Mouse (Mus musculus) spleen, adult 2 months (tissue): Measurements from ENCODE around the gene Bola2. TPM values are rescaled to one million over a fixed set of nuclear protein-coding genes. Genes with fewer than 3 reads are reported as not detected.

Experiments used
- DNase-seq, 2 experiments: peaks; one replicate each; pipeline versions ENCODE4 v3.0.0 to v3.0.0-alpha.2; 2012 to 2021; ENCODE audit warnings: low spot score in 2 of 2, low read depth in 1 of 2
- H3K27ac ChIP-seq: fragments of 200-500 bp; 2 replicates; pipeline ENCODE4 v1.5.1; 2012; ENCODE audit warnings: low read length, inconsistent platforms; ENCODE audit not compliant: insufficient read depth
- H3K27me3 ChIP-seq: fragments of 200-500 bp; 2 replicates; pipeline ENCODE4 v1.6.1; 2012; ENCODE audit warnings: mild to moderate bottlenecking, moderate library complexity, low read length, inconsistent platforms; ENCODE audit not compliant: control insufficient read depth, insufficient read depth
- H3K36me3 ChIP-seq: fragments of 200-500 bp; 2 replicates; pipeline ENCODE4 v1.6.1; 2012; ENCODE audit warnings: mild to moderate bottlenecking, low read length, inconsistent platforms; ENCODE audit not compliant: control insufficient read depth, insufficient read depth
- H3K4me1 ChIP-seq: fragments of 200-500 bp; 2 replicates; pipeline ENCODE4 v1.6.1; 2011; ENCODE audit warnings: inconsistent platforms; ENCODE audit not compliant: control insufficient read depth, insufficient read depth, insufficient read length
- H3K4me3 ChIP-seq: fragments of 200-500 bp; 2 replicates; pipeline ENCODE4 v1.5.1; 2011; ENCODE audit warnings: mild to moderate bottlenecking, inconsistent platforms; ENCODE audit not compliant: insufficient read depth, insufficient read length; ENCODE audit errors: extremely low read depth
- CTCF ChIP-seq: fragments of 200-500 bp; IDR thresholded peaks from 2 replicates; pipeline ENCODE4 v1.5.1; 2011; ENCODE audit warnings: mild to moderate bottlenecking, inconsistent platforms; ENCODE audit not compliant: insufficient read depth, insufficient read length, insufficient replicate concordance; ENCODE audit errors: extremely low read depth
- POLR2A ChIP-seq: fragments of 200-500 bp; IDR thresholded peaks from 2 replicates; pipeline ENCODE4 v1.6.1; 2011; ENCODE audit warnings: low read depth, low read length, inconsistent platforms
- WGBS: fragments of 180-500 bp; shearing (Covaris S2); methylation state at CpG from one replicate; pipeline ENCODE4 v1.1.7; 2018; 5-methylcytosine and 5-hydroxymethylcytosine counted together
- polyA plus RNA-seq: library from polyadenylated mRNA; depleted of rRNA; stranded (reverse); fragments of >200 nt; gene quantifications from 2 replicates; pipeline ENCODE4 v1.2.3, GENCODE M21; 2012; rRNA removed

The Bola2 gene
- polyA plus RNA-seq, result 37.4 and 51.8 TPM in 2 replicates

- DNase-seq, result peak; percentile 72 to 76
- Histone ChIP-seq H3K4me3 (peak within 1 kb of the TSS; percentile 93), H3K27me3 (no peaks in the 10 kb centered on the region), H3K4me1 (peaks cover 9% of the 10 kb centered on the region), H3K27ac (peak within 1 kb of the TSS; percentile 97), H3K36me3 (peaks cover 21% of the 10 kb centered on the region)
- under 1% methylated on average over 31 of the region's 31 CpGs for WGBS
- TF ChIP-seq POLR2A (peak; percentile 70; the same call in 1 of the 2 replicates), CTCF (0 out of 2 replicates have a peak, but pooled peaks have one; percentile 4)
These were observed at the start of gene Bola2 for GRCm38 (mm10) chr7:126695210-126695611. TSS of gene Bola2 (plus strand) at chr7:126695401.

GRCm38 (mm10) chr7:126645708-126646107 lies 49.5 kb upstream of the Bola2 start:
- no peaks in the 10 kb centered on the region; the same call in 1 of the 2 replicates for H3K4me1 ChIP-seq
- no peaks in the 10 kb centered on the region for H3K27me3 ChIP-seq
- DNase-seq, result no peak
- H3K4me3 ChIP-seq, result no peak overlapping the region
- H3K27ac ChIP-seq, result no peak overlapping the region
- H3K36me3 ChIP-seq, result no peaks in the 10 kb centered on the region
- 66% methylated on average over 5 of the region's 5 CpGs for WGBS
- TF ChIP-seq POLR2A (no peak), CTCF (no peak)

- WGBS, result 74% methylated on average over 4 of the region's 4 CpGs
- Histone ChIP-seq H3K27ac (no peak overlapping the region), H3K36me3 (no peaks in the 10 kb centered on the region), H3K27me3 (no peaks in the 10 kb centered on the region), H3K4me1 (no peaks in the 10 kb centered on the region; the same call in 1 of the 2 replicates), H3K4me3 (no peak overlapping the region)
- DNase-seq, result no peak
- TF ChIP-seq POLR2A, result no peak
- TF ChIP-seq CTCF, result no peak
These were observed 46.7 kb upstream of the Bola2 start for GRCm38 (mm10) chr7:126648486-126648885.

- under 1% methylated on average over 57 of the region's 57 CpGs for WGBS
- no peaks in the 10 kb centered on the region for H3K36me3 ChIP-seq
- DNase-seq, result peak; percentile 92
- peak within 1 kb of the TSS; percentile 97 for H3K27ac ChIP-seq
- TF ChIP-seq POLR2A, result peak; percentile 97
- no peak for TF ChIP-seq CTCF
- no peaks in the 10 kb centered on the region; the same call in 1 of the 2 replicates for H3K4me1 ChIP-seq
- no peaks in the 10 kb centered on the region for H3K27me3 ChIP-seq
- peak within 1 kb of the TSS; percentile 92 for H3K4me3 ChIP-seq
These were observed 45.8 kb upstream of the Bola2 start, which contains the start of gene Sgf29 for GRCm38 (mm10) chr7:126649231-126650051. TSS of gene Sgf29 (plus strand) at chr7:126649309.

- H3K4me3 ChIP-seq, result no peak overlapping the region
- no peaks in the 10 kb centered on the region for H3K27me3 ChIP-seq
- no peaks in the 10 kb centered on the region for H3K36me3 ChIP-seq
- no peak overlapping the region for H3K27ac ChIP-seq
- TF ChIP-seq POLR2A, result no peak
- no peak for TF ChIP-seq CTCF
- no peak for DNase-seq
- H3K4me1 ChIP-seq, result peaks cover 5% of the 10 kb centered on the region; the same call in 1 of the 2 replicates
- 76% methylated on average over 2 of the region's 2 CpGs for WGBS
These were observed 44.3 kb upstream of the Bola2 start for GRCm38 (mm10) chr7:126650852-126651251.

- no peak overlapping the region for H3K4me3 ChIP-seq
- H3K4me1 ChIP-seq, result peaks cover 10% of the 10 kb centered on the region; the same call in 1 of the 2 replicates
- WGBS, result 71% methylated on average over 2 of the region's 2 CpGs
- TF ChIP-seq POLR2A (no peak), CTCF (no peak)
- H3K27me3 ChIP-seq, result no peaks in the 10 kb centered on the region
- DNase-seq, result no peak
- no peak overlapping the region for H3K27ac ChIP-seq
- H3K36me3 ChIP-seq, result no peaks in the 10 kb centered on the region
These were observed 41.2 kb upstream of the Bola2 start for GRCm38 (mm10) chr7:126653991-126654390.
